1 mouse cellular context compared by ENCODE assay signal in genomic region chr17:28524009-28524695, GRCm38 (mm10).
TF ChIP-seq lines count a peak whose summit lies in the region.

No protein-coding gene starts in this region.

TF ChIP-seq in CH12.LX, 34 proteins besides CTCF, POLR2A, EP300 and RAD21:
- TF ChIP-seq MYC (IDR thresholded peaks at IDR 0.05; ENCODE audit: low read depth, low read length) (no peak), USF1 (IDR thresholded peaks at IDR 0.05; ENCODE audit: low read depth, low read length) (no peak), ETS1 (conservative IDR thresholded peaks at IDR 0.05; ENCODE audit: low read depth, low read length) (no peak), ZNF384 (IDR thresholded peaks at IDR 0.05; ENCODE audit: low read depth, low read length) (no peak)
